30 mouse cellular contexts compared by ENCODE assay signal in genomic region chr13:40743221-40743620, GRCm38 (mm10). TPM values are rescaled to one million over a fixed set of nuclear protein-coding genes. Genes with fewer than 3 reads are reported as not detected.
DNase-seq lines count a peak whose midpoint lies in the region; ATAC-seq lines count a peak whose summit lies in the region.
"Had no signal": no experiment of that assay in that cellular context is flagged by ENCODE, and none has a peak within 500 bp of the region (broad histone marks: within the 10 kb centered on the region; RNA-seq: fewer than 3 reads in every experiment).

No protein-coding gene starts in this region.

- H3K27me3 ChIP-seq in heart, embryonic 10.5 days (ENCODE audit: insufficient read depth, poor library complexity, severe bottlenecking) = peaks cover 85% of the 10 kb centered on the region
- H3K27me3 ChIP-seq in limb, embryonic 11.5 days (ENCODE audit: control insufficient read depth, insufficient read depth, low read length) = peaks cover 73% of the 10 kb centered on the region
- peaks cover 85% of the 10 kb centered on the region for H3K27me3 ChIP-seq in limb, embryonic 10.5 days (ENCODE audit: low read depth, poor library complexity, severe bottlenecking)
- H3K27me3 ChIP-seq: CH12.LX, Patski had no signal

- ATAC-seq in limb, embryonic 11.5 days (ENCODE audit: insufficient number of reproducible peaks, low FRiP score, low TSS enrichment, low read depth) = no peak
- ATAC-seq: forebrain, embryonic 15.5 days; hindbrain, postnatal 0 days; inflammation-experienced regulatory T-cells, adult 6 months; Patski had no signal

- H3K4me1 ChIP-seq in heart, embryonic 10.5 days = peaks cover 6% of the 10 kb centered on the region; the same call in 1 of the 2 replicates
- H3K4me1 ChIP-seq in limb, embryonic 11.5 days (ENCODE audit: control insufficient read depth, insufficient read depth, low read length) = peaks cover 6% of the 10 kb centered on the region; the same call in 1 of the 2 replicates
- peaks cover 26% of the 10 kb centered on the region for H3K4me1 ChIP-seq in limb, embryonic 10.5 days
- H3K4me1 ChIP-seq: forebrain, embryonic 12.5 days had no signal

- DNase-seq in embryo, embryonic 9.5 days (ENCODE audit: extremely low spot score) = peak; percentile 30
- no peak for DNase-seq in embryo, embryonic 11 days
- peak; percentile 20 for DNase-seq in heart, embryonic 10.5 days (ENCODE audit: low spot score)
- DNase-seq in heart, adult 18-20 months = no peak
- DNase-seq in limb, embryonic 11.5 days (ENCODE audit: low spot score) = peak; percentile 33
- no peak for DNase-seq in limb, embryonic 10.5 days (ENCODE audit: low spot score)
- peak; percentile 17 for DNase-seq in retina, embryonic 14.5 days (ENCODE audit: low spot score)
- no peak for DNase-seq in retina, postnatal 1 day
- DNase-seq: adrenal gland, postnatal 10 days; adrenal gland, postnatal 36 days; B cell, adult 2 months; cerebellum, adult 18-20 months; cerebellum, adult 9-10 months; cerebellum, postnatal 14 days; gastrocnemius, postnatal 10 days; gastrocnemius, postnatal 36 days; kidney, adult 11 months had no signal

- 9% methylated on average over 4 of the region's 4 CpGs for WGBS in heart, embryonic 10.5 days
- 7% methylated on average over 4 of the region's 4 CpGs for WGBS in limb, embryonic 11.5 days
- WGBS in limb, embryonic 10.5 days = 12% methylated on average over 4 of the region's 4 CpGs

- no peak overlapping the region for H3K4me3 ChIP-seq in heart, embryonic 10.5 days
- H3K4me3 ChIP-seq in limb, embryonic 11.5 days (ENCODE audit: low read depth, low read length) = no peak overlapping the region
- no peak overlapping the region for H3K4me3 ChIP-seq in limb, embryonic 10.5 days
- H3K4me3 ChIP-seq: embryonic facial prominence, embryonic 12.5 days; embryonic facial prominence, embryonic 15.5 days; forebrain, embryonic 12.5 days; forebrain, embryonic 15.5 days; hindbrain, embryonic 13.5 days had no signal

- H3K27ac ChIP-seq in heart, embryonic 10.5 days = no peak overlapping the region
- no peak overlapping the region for H3K27ac ChIP-seq in limb, embryonic 11.5 days (replicated peaks; ENCODE audit: low read depth, low read length)
- H3K27ac ChIP-seq in limb, embryonic 10.5 days = no peak overlapping the region
- H3K27ac ChIP-seq: embryonic facial prominence, embryonic 12.5 days; embryonic facial prominence, embryonic 15.5 days; forebrain, embryonic 12.5 days; forebrain, embryonic 15.5 days; hindbrain, embryonic 13.5 days; hindbrain, postnatal 0 days had no signal

- no peak overlapping the region for H3K4me2 ChIP-seq in limb, embryonic 11.5 days (ENCODE audit: low read depth, severe bottlenecking)
- H3K4me2 ChIP-seq: embryonic facial prominence, embryonic 12.5 days; embryonic facial prominence, embryonic 15.5 days; forebrain, embryonic 12.5 days; forebrain, embryonic 15.5 days; hindbrain, embryonic 13.5 days had no signal

- no peak overlapping the region for H3K9ac ChIP-seq in limb, embryonic 11.5 days (ENCODE audit: low read length)
- H3K9ac ChIP-seq: embryonic facial prominence, embryonic 12.5 days; embryonic facial prominence, embryonic 15.5 days; forebrain, embryonic 12.5 days; forebrain, embryonic 15.5 days; hindbrain, embryonic 13.5 days had no signal

- H3K36me3 ChIP-seq in heart, embryonic 10.5 days = no peaks in the 10 kb centered on the region
- no peaks in the 10 kb centered on the region for H3K36me3 ChIP-seq in limb, embryonic 11.5 days (ENCODE audit: control insufficient read depth, insufficient read depth, low read length)
- H3K36me3 ChIP-seq in limb, embryonic 10.5 days = no peaks in the 10 kb centered on the region
- H3K36me3 ChIP-seq: embryonic facial prominence, embryonic 12.5 days; embryonic facial prominence, embryonic 15.5 days; forebrain, embryonic 12.5 days; forebrain, embryonic 15.5 days; G1E; hindbrain, embryonic 13.5 days had no signal

- H3K9me3 ChIP-seq in heart, embryonic 10.5 days = peaks cover 3% of the 10 kb centered on the region
- no peaks in the 10 kb centered on the region for H3K9me3 ChIP-seq in limb, embryonic 11.5 days (ENCODE audit: control insufficient read depth, low read length)
- no peaks in the 10 kb centered on the region for H3K9me3 ChIP-seq in limb, embryonic 10.5 days (replicated peaks)
- H3K9me3 ChIP-seq: embryonic facial prominence, embryonic 12.5 days; embryonic facial prominence, embryonic 15.5 days; G1E had no signal

RNA-seq across cellular contexts. Expression of gene Tfap2a, which starts 5.0 kb away (rescaled TPM):
- 1.0 and 1.6 TPM in 2 replicates for polyA plus RNA-seq in heart, embryonic 10.5 days (2016; fragmentation: Nextera tagmentation; extraction: Ambion mirVana)
- total RNA-seq in heart, adult 18-20 months (2021) = under 1 TPM; 0.07 to 0.13 TPM
- polyA plus RNA-seq in limb, embryonic 11.5 days (2014; fragmentation: Nextera tagmentation; extraction: Ambion mirVana) = 7.2 and 7.3 TPM in 2 replicates
- polyA plus RNA-seq in limb, embryonic 10.5 days (2016; fragmentation: Nextera tagmentation; extraction: Ambion mirVana) = 6.7 and 6.9 TPM in 2 replicates
- total RNA-seq: CH12.LX; gastrocnemius, postnatal 36 days; granulocyte monocyte progenitor cell, adult 5-6 weeks; hematopoietic stem cell, adult 5-6 weeks had no signal
- polyA plus RNA-seq: heart, postnatal 0 days; inflammation-experienced regulatory T-cells, adult 6 months had no signal

Comparison
In these comparisons a context has a peak if more than half of its experiments do, and no peak if none do; other contexts are left out.
1. DNase-seq: peak in embryo, embryonic 9.5 days (single experiment), heart, embryonic 10.5 days (single experiment), limb, embryonic 11.5 days (single experiment) and retina, embryonic 14.5 days (single experiment); none in embryo, embryonic 11 days (single experiment), heart, adult 18-20 months (0 of 2), limb, embryonic 10.5 days (single experiment) and retina, postnatal 1 day (single experiment).